Mouse (Mus musculus): ENCODE data around the gene Mepe. TPM values are rescaled to one million over a fixed set of nuclear protein-coding genes. Genes with fewer than 3 reads are reported as not detected.

The Mepe gene
- not detected in 2 replicates for polyA plus RNA-seq (2015; fragmentation: Nextera tagmentation; extraction: Ambion mirVana)

- H3K4me3 ChIP-seq, result no peak within 1 kb of the TSS
- H3K4me1 ChIP-seq (replicated peaks), result no peaks in the 10 kb centered on the region
- no peak for ATAC-seq (ENCODE audit: low read depth)
- no peak within 1 kb of the TSS for H3K4me2 ChIP-seq
- no peaks in the 10 kb centered on the region for H3K36me3 ChIP-seq
- H3K27ac ChIP-seq (replicated peaks), result no peak within 1 kb of the TSS
- WGBS, result 84% methylated on average over 6 of the region's 6 CpGs
- no peak within 1 kb of the TSS for H3K9ac ChIP-seq
- H3K27me3 ChIP-seq, result no peaks in the 10 kb centered on the region
- no peaks in the 10 kb centered on the region for H3K9me3 ChIP-seq
Measured at GRCm38 (mm10) chr5:104325029-104325428, at the start of gene Mepe. TSS of gene Mepe (plus strand) at chr5:104325329.

GRCm38 (mm10) chr5:104294201-104294600, 30.9 kb upstream of the Mepe start:
- Histone ChIP-seq H3K27ac (replicated peaks) (no peak overlapping the region), H3K27me3 (no peaks in the 10 kb centered on the region), H3K9ac (no peak overlapping the region), H3K4me2 (no peak overlapping the region), H3K36me3 (no peaks in the 10 kb centered on the region), H3K9me3 (no peaks in the 10 kb centered on the region), H3K4me1 (replicated peaks) (no peaks in the 10 kb centered on the region), H3K4me3 (no peak overlapping the region)
- ATAC-seq (ENCODE audit: low read depth), result no peak
- WGBS, result 74% methylated on average over 6 of the region's 6 CpGs

GRCm38 (mm10) chr5:104298994-104299393, 26.1 kb upstream of the Mepe start, which contains the start of gene Ibsp:
TSS of gene Ibsp (plus strand) at chr5:104299171.
- no peak within 1 kb of the TSS for H3K4me3 ChIP-seq
- 69% methylated on average over 6 of the region's 6 CpGs for WGBS
- H3K9me3 ChIP-seq, result no peaks in the 10 kb centered on the region
- H3K4me1 ChIP-seq (replicated peaks), result no peaks in the 10 kb centered on the region
- H3K36me3 ChIP-seq, result no peaks in the 10 kb centered on the region
- no peak for ATAC-seq (ENCODE audit: low read depth)
- no peak within 1 kb of the TSS for H3K27ac ChIP-seq (replicated peaks)
- H3K9ac ChIP-seq, result no peak within 1 kb of the TSS
- no peak within 1 kb of the TSS for H3K4me2 ChIP-seq
- no peaks in the 10 kb centered on the region for H3K27me3 ChIP-seq

- 79% methylated on average over 1 of the region's 1 CpGs for WGBS
- H3K27ac ChIP-seq (replicated peaks), result no peak overlapping the region
- no peak overlapping the region for H3K9ac ChIP-seq
- no peaks in the 10 kb centered on the region for H3K27me3 ChIP-seq
- H3K9me3 ChIP-seq, result no peaks in the 10 kb centered on the region
- H3K4me1 ChIP-seq (replicated peaks), result no peaks in the 10 kb centered on the region
- no peak overlapping the region for H3K4me2 ChIP-seq
- no peak overlapping the region for H3K4me3 ChIP-seq
- no peak for ATAC-seq (ENCODE audit: low read depth)
- H3K36me3 ChIP-seq, result no peaks in the 10 kb centered on the region
Measured at GRCm38 (mm10) chr5:104314073-104314472, 11.1 kb upstream of the Mepe start.

GRCm38 (mm10) chr5:104326884-104327283, 1.8 kb downstream of the Mepe start:
- no peak for ATAC-seq (ENCODE audit: low read depth)
- Histone ChIP-seq H3K4me2 (no peak overlapping the region), H3K4me3 (no peak overlapping the region), H3K9ac (no peak overlapping the region), H3K27ac (replicated peaks) (no peak overlapping the region), H3K27me3 (no peaks in the 10 kb centered on the region), H3K9me3 (no peaks in the 10 kb centered on the region), H3K4me1 (replicated peaks) (no peaks in the 10 kb centered on the region), H3K36me3 (no peaks in the 10 kb centered on the region)
- WGBS, result 70% methylated on average over 4 of the region's 4 CpGs

- no peaks in the 10 kb centered on the region for H3K4me1 ChIP-seq (replicated peaks)
- no peaks in the 10 kb centered on the region for H3K36me3 ChIP-seq
- no peak overlapping the region for H3K27ac ChIP-seq (replicated peaks)
- 87% methylated on average over 8 of the region's 8 CpGs for WGBS
- no peaks in the 10 kb centered on the region for H3K9me3 ChIP-seq
- no peak for ATAC-seq (ENCODE audit: low read depth)
- H3K4me2 ChIP-seq, result no peak overlapping the region
- H3K9ac ChIP-seq, result no peak overlapping the region
- H3K27me3 ChIP-seq, result no peaks in the 10 kb centered on the region
- no peak overlapping the region for H3K4me3 ChIP-seq
Measured at GRCm38 (mm10) chr5:104327389-104327788, 2.3 kb downstream of the Mepe start.

- Histone ChIP-seq H3K4me1 (replicated peaks) (no peaks in the 10 kb centered on the region), H3K36me3 (no peaks in the 10 kb centered on the region), H3K4me3 (no peak overlapping the region), H3K9me3 (no peaks in the 10 kb centered on the region), H3K27ac (replicated peaks) (no peak overlapping the region), H3K9ac (no peak overlapping the region), H3K4me2 (no peak overlapping the region), H3K27me3 (no peaks in the 10 kb centered on the region)
- ATAC-seq (ENCODE audit: low read depth), result no peak
Measured at GRCm38 (mm10) chr5:104327876-104328275, 2.7 kb downstream of the Mepe start.

- Histone ChIP-seq H3K36me3 (no peaks in the 10 kb centered on the region), H3K4me2 (no peak overlapping the region), H3K4me3 (no peak overlapping the region), H3K27ac (replicated peaks) (no peak overlapping the region), H3K4me1 (replicated peaks) (0 out of 2 replicates have a peak, but pooled peaks cover 3% of the 10 kb centered on the region), H3K27me3 (no peaks in the 10 kb centered on the region), H3K9ac (no peak overlapping the region), H3K9me3 (no peaks in the 10 kb centered on the region)
- WGBS, result 89% methylated on average over 4 of the region's 4 CpGs
- peak; percentile 23 for ATAC-seq (ENCODE audit: low read depth)
Measured at GRCm38 (mm10) chr5:104328317-104328850, 3.3 kb downstream of the Mepe start.

- no peak overlapping the region for H3K9ac ChIP-seq
Measured at GRCm38 (mm10) chr5:104329381-104329780, 4.3 kb downstream of the Mepe start.

GRCm38 (mm10) chr5:104330088-104330487, 5.0 kb downstream of the Mepe start:
- ATAC-seq (ENCODE audit: low read depth), result no peak
- Histone ChIP-seq H3K27ac (replicated peaks) (no peak overlapping the region), H3K9ac (no peak overlapping the region), H3K36me3 (no peaks in the 10 kb centered on the region), H3K4me2 (no peak overlapping the region), H3K4me3 (no peak overlapping the region), H3K27me3 (no peaks in the 10 kb centered on the region), H3K9me3 (no peaks in the 10 kb centered on the region), H3K4me1 (replicated peaks) (0 out of 2 replicates have a peak, but pooled peaks cover 3% of the 10 kb centered on the region)
- WGBS, result 70% methylated on average over 5 of the region's 5 CpGs

More at GRCm38 (mm10) chr5:104329381-104329780, 4.3 kb downstream of the Mepe start:
- Histone ChIP-seq H3K27me3 (no peaks in the 10 kb centered on the region), H3K36me3 (no peaks in the 10 kb centered on the region), H3K4me3 (no peak overlapping the region), H3K27ac (replicated peaks) (no peak overlapping the region), H3K4me1 (replicated peaks) (0 out of 2 replicates have a peak, but pooled peaks cover 3% of the 10 kb centered on the region), H3K4me2 (no peak overlapping the region), H3K9me3 (no peaks in the 10 kb centered on the region)
- 77% methylated on average over 5 of the region's 5 CpGs for WGBS
- no peak for ATAC-seq (ENCODE audit: low read depth)

- 62% methylated on average over 3 of the region's 3 CpGs for WGBS
Measured at GRCm38 (mm10) chr5:104332296-104332695, 7.2 kb downstream of the Mepe start.

GRCm38 (mm10) chr5:104333231-104333640, 8.1 kb downstream of the Mepe start:
- H3K9ac ChIP-seq, result no peak overlapping the region
- ATAC-seq (ENCODE audit: low read depth), result peak; percentile 67
- no peak overlapping the region for H3K4me2 ChIP-seq
- 47% methylated on average over 7 of the region's 7 CpGs for WGBS
- 0 out of 2 replicates have a peak, but pooled peaks cover 3% of the 10 kb centered on the region for H3K27me3 ChIP-seq
- H3K36me3 ChIP-seq, result no peaks in the 10 kb centered on the region
- H3K4me3 ChIP-seq, result no peak overlapping the region
- no peak overlapping the region for H3K27ac ChIP-seq (replicated peaks)
- 0 out of 2 replicates have a peak, but pooled peaks cover 3% of the 10 kb centered on the region for H3K4me1 ChIP-seq (replicated peaks)
- H3K9me3 ChIP-seq, result no peaks in the 10 kb centered on the region

More at GRCm38 (mm10) chr5:104332296-104332695, 7.2 kb downstream of the Mepe start:
- no peak overlapping the region for H3K9ac ChIP-seq
- no peak overlapping the region for H3K27ac ChIP-seq (replicated peaks)
- H3K4me1 ChIP-seq (replicated peaks), result 0 out of 2 replicates have a peak, but pooled peaks cover 3% of the 10 kb centered on the region
- H3K9me3 ChIP-seq, result no peaks in the 10 kb centered on the region
- no peaks in the 10 kb centered on the region for H3K36me3 ChIP-seq
- no peaks in the 10 kb centered on the region for H3K27me3 ChIP-seq
- no peak overlapping the region for H3K4me3 ChIP-seq
- no peak overlapping the region for H3K4me2 ChIP-seq
- ATAC-seq (ENCODE audit: low read depth), result no peak

- Histone ChIP-seq H3K36me3 (no peaks in the 10 kb centered on the region), H3K9ac (no peak overlapping the region), H3K4me2 (no peak overlapping the region), H3K4me3 (no peak overlapping the region), H3K4me1 (replicated peaks) (0 out of 2 replicates have a peak, but pooled peaks cover 3% of the 10 kb centered on the region), H3K27ac (replicated peaks) (no peak overlapping the region), H3K27me3 (0 out of 2 replicates have a peak, but pooled peaks cover 3% of the 10 kb centered on the region), H3K9me3 (no peaks in the 10 kb centered on the region)
- ATAC-seq (ENCODE audit: low read depth), result no peak
- 80% methylated on average over 6 of the region's 6 CpGs for WGBS
Measured at GRCm38 (mm10) chr5:104333643-104334042, 8.5 kb downstream of the Mepe start.
